Mouse (Mus musculus) MEL (cell line): ENCODE measurements around the gene Ndufa5. TPM values are rescaled to one million over a fixed set of nuclear protein-coding genes. Genes with fewer than 3 reads are reported as not detected.

Source experiments
- DNase-seq: peaks from one replicate; pipeline ENCODE4 v3.0.0; 2011; ENCODE audit warnings: low read depth, low spot score
- H3K27ac ChIP-seq: 2 replicates; pipeline ENCODE4 v1.5.1; 2012; ENCODE audit warnings: low read depth, mild to moderate bottlenecking, control low read depth, low read length, moderate library complexity; ENCODE audit not compliant: control insufficient read depth
- H3K27me3 ChIP-seq, 2 experiments: fragments of 150-350 bp in 1 of 2; sonication (generic) in 1 of 2; 2 replicates each; pipeline ENCODE4 v1.6.1; 2012; ENCODE audit warnings: low read length in 2 of 2, mild to moderate bottlenecking in 2 of 2, improper control_type of control experiment in 1 of 2, moderate library complexity in 1 of 2; ENCODE audit not compliant: insufficient read depth in 2 of 2, control insufficient read depth in 1 of 2
- H3K36me3 ChIP-seq, 2 experiments: 2 replicates each; pipeline ENCODE4 v1.6.1; 2012 to 2014; ENCODE audit warnings: low read length in 2 of 2, improper control_type of control experiment in 1 of 2, inconsistent platforms in 1 of 2, mild to moderate bottlenecking in 1 of 2; ENCODE audit not compliant: insufficient read depth in 2 of 2, control insufficient read depth in 1 of 2
- H3K4me1 ChIP-seq, 2 experiments: fragments of 150-350 bp in 1 of 2; sonication (generic) in 1 of 2; 2 replicates each; pipeline ENCODE4 v1.6.1; 2012; ENCODE audit warnings: low read length in 2 of 2, improper control_type of control experiment in 1 of 2, mild to moderate bottlenecking in 1 of 2; ENCODE audit not compliant: insufficient read depth in 2 of 2, control insufficient read depth in 1 of 2
- H3K4me3 ChIP-seq, 2 experiments: fragments of 150-350 bp in 1 of 2; sonication (generic) in 1 of 2; 2 replicates each; pipeline ENCODE4 v1.5.1; 2012; ENCODE audit warnings: low read depth in 2 of 2, low read length in 2 of 2, mild to moderate bottlenecking in 2 of 2, moderate library complexity in 2 of 2, control low read depth in 1 of 2, improper control_type of control experiment in 1 of 2; ENCODE audit not compliant: control insufficient read depth in 1 of 2, insufficient read depth in 1 of 2
- H3K79me2 ChIP-seq: 2 replicates; pipeline ENCODE4 v1.6.1; 2012; ENCODE audit warnings: mild to moderate bottlenecking, low read length, moderate library complexity; ENCODE audit not compliant: control insufficient read depth, poor library complexity, insufficient read depth
- H3K9ac ChIP-seq: 2 replicates; pipeline ENCODE4 v1.6.1; 2012; ENCODE audit warnings: low read depth, mild to moderate bottlenecking, control low read depth, low read length, moderate library complexity; ENCODE audit not compliant: control insufficient read depth, poor library complexity, severe bottlenecking
- H3K9me3 ChIP-seq: fragments of 150-350 bp; sonication (generic); replicated peaks from 2 replicates; pipeline ENCODE4 v1.6.1; 2012; ENCODE audit warnings: mild to moderate bottlenecking, low read length, improper control_type of control experiment, moderate library complexity; ENCODE audit not compliant: insufficient read depth
- BHLHE40 ChIP-seq: IDR thresholded peaks from 2 replicates; pipeline ENCODE4 v1.6.1; 2012; ENCODE audit warnings: low read depth, mild to moderate bottlenecking, inconsistent platforms, low read length, improper control_type of control experiment, borderline replicate concordance
- CTCF ChIP-seq, 3 experiments: IDR thresholded peaks in 2 of 3; conservative IDR thresholded peaks in 1 of 3; 2 replicates each; pipeline ENCODE4 v1.5.1; 2011 to 2012; ENCODE audit warnings: low read length in 3 of 3, low read depth in 2 of 3, mild to moderate bottlenecking in 2 of 3, improper control_type of control experiment in 1 of 3, inconsistent platforms in 1 of 3, mixed read lengths in 1 of 3, moderate library complexity in 1 of 3; ENCODE audit not compliant: control insufficient read depth in 1 of 3, insufficient read depth in 1 of 3, poor library complexity in 1 of 3, severe bottlenecking in 1 of 3
- EP300 ChIP-seq, 2 experiments: IDR thresholded peaks; 2 replicates each; pipeline ENCODE4 v1.6.1; 2011; ENCODE audit warnings: improper control_type of control experiment in 2 of 2, low read length in 2 of 2, low read depth in 1 of 2, mild to moderate bottlenecking in 1 of 2
- ETS1 ChIP-seq: IDR thresholded peaks from 2 replicates; pipeline ENCODE4 v1.6.1; 2012; ENCODE audit warnings: low read depth, mild to moderate bottlenecking, inconsistent platforms, low read length, improper control_type of control experiment, moderate library complexity
- HCFC1 ChIP-seq: IDR thresholded peaks from 2 replicates; pipeline ENCODE4 v1.6.1; 2012; ENCODE audit warnings: low read depth, mild to moderate bottlenecking, inconsistent platforms, low read length, improper control_type of control experiment, moderate library complexity
- JUND ChIP-seq: IDR thresholded peaks from 2 replicates; pipeline ENCODE4 v1.6.1; 2011; ENCODE audit warnings: low read depth, mild to moderate bottlenecking, improper control_type of control experiment, low read length
- KAT2A ChIP-seq: conservative IDR thresholded peaks from 2 replicates; pipeline ENCODE4 v1.6.1; 2012; ENCODE audit warnings: low read depth, low read length, improper control_type of control experiment, inconsistent platforms
- MAFK ChIP-seq: IDR thresholded peaks from 2 replicates; pipeline ENCODE4 v1.6.1; 2011; ENCODE audit warnings: low read depth, mild to moderate bottlenecking, low read length, improper control_type of control experiment, borderline replicate concordance
- MAX ChIP-seq: IDR thresholded peaks from 2 replicates; pipeline ENCODE4 v1.6.1; 2011; ENCODE audit warnings: low read length, improper control_type of control experiment
- MAZ ChIP-seq: IDR thresholded peaks from 2 replicates; pipeline ENCODE4 v1.6.1; 2012; ENCODE audit warnings: low read depth, mild to moderate bottlenecking, inconsistent platforms, low read length, improper control_type of control experiment
- MEF2A ChIP-seq: IDR thresholded peaks from 2 replicates; pipeline ENCODE4 v1.6.1; 2014; ENCODE audit warnings: low read depth, mild to moderate bottlenecking, inconsistent platforms, low read length, improper control_type of control experiment; ENCODE audit not compliant: poor library complexity, insufficient replicate concordance, severe bottlenecking; ENCODE audit errors: extremely low read depth
- NRF1 ChIP-seq: IDR thresholded peaks from 2 replicates; pipeline ENCODE4 v1.6.1; 2014; ENCODE audit warnings: low read depth, mild to moderate bottlenecking, inconsistent platforms, low read length, improper control_type of control experiment, moderate library complexity; ENCODE audit not compliant: poor library complexity, insufficient read depth, severe bottlenecking
- POLR2A ChIP-seq, 2 experiments: IDR thresholded peaks; 2 replicates each; pipeline ENCODE4 v1.6.1; 2011 to 2012; ENCODE audit warnings: low read length in 2 of 2, mild to moderate bottlenecking in 2 of 2, control low read depth in 1 of 2, improper control_type of control experiment in 1 of 2, low read depth in 1 of 2, moderate library complexity in 1 of 2; ENCODE audit not compliant: control insufficient read depth in 1 of 2, insufficient read depth in 1 of 2, poor library complexity in 1 of 2
- POLR2AphosphoS2 ChIP-seq: IDR thresholded peaks from 2 replicates; pipeline ENCODE4 v1.6.1; 2011; ENCODE audit warnings: low read length, improper control_type of control experiment
- RAD21 ChIP-seq: IDR thresholded peaks from 2 replicates; pipeline ENCODE4 v1.6.1; 2011; ENCODE audit warnings: mild to moderate bottlenecking, low read depth, low read length, improper control_type of control experiment
- TAL1 ChIP-seq: IDR thresholded peaks from 2 replicates; pipeline ENCODE4 v1.6.1; 2012; ENCODE audit warnings: mild to moderate bottlenecking, inconsistent platforms, low read length, moderate library complexity, mixed read lengths
- TCF12 ChIP-seq: IDR thresholded peaks from 2 replicates; pipeline ENCODE4 v1.6.1; 2014; ENCODE audit warnings: low read depth, mild to moderate bottlenecking, inconsistent platforms, low read length, improper control_type of control experiment, moderate library complexity
- USF2 ChIP-seq, 2 experiments: IDR thresholded peaks; 2 replicates each; pipeline ENCODE4 v1.6.1; 2011 to 2012; ENCODE audit warnings: improper control_type of control experiment in 2 of 2, low read length in 2 of 2, borderline replicate concordance in 1 of 2, inconsistent platforms in 1 of 2, low read depth in 1 of 2, mild to moderate bottlenecking in 1 of 2; ENCODE audit not compliant: insufficient read depth in 1 of 2
- polyA plus RNA-seq, 2 experiments: library from polyadenylated mRNA; stranded (reverse) in 1 of 2; unstranded in 1 of 2; fragments of >175 nt in 1 of 2; fragments of >200 nt in 1 of 2; gene quantifications; 2 replicates each; pipeline versions ENCODE4 v1.2.1 to v1.2.4; 2012; ENCODE audit warnings: low replicate concordance in 2 of 2, low read depth in 1 of 2; ENCODE audit not compliant: insufficient read length in 2 of 2, insufficient read depth in 1 of 2, missing spikeins in 1 of 2
- total RNA-seq: library from RNA; depleted of rRNA; stranded (reverse); fragments of 300-350 nt; gene quantifications from 2 replicates; pipeline ENCODE4 v1.2.3, GENCODE M21; 2012

Ndufa5 gene
- total and polyA plus RNA-seq, 3 experiments, result 225 to 235 TPM; not detected in 1

GRCm38 (mm10) chr6:24549801-24550200 lies 22.0 kb upstream of the Ndufa5 start:
- no peak overlapping the region for H3K4me3 ChIP-seq
- H3K27me3 ChIP-seq, result no peaks in the 10 kb centered on the region
- no peaks in the 10 kb centered on the region for H3K79me2 ChIP-seq
- H3K9ac ChIP-seq, result no peak overlapping the region
- no peaks in the 10 kb centered on the region for H3K9me3 ChIP-seq
- H3K27ac ChIP-seq, result no peak overlapping the region
- TF ChIP-seq BHLHE40 (no peak), TAL1 (no peak), TCF12 (no peak), POLR2AphosphoS2 (no peak), MAZ (no peak), POLR2A (IDR thresholded peaks at IDR 0.05; ENCODE audit: control insufficient read depth in 1 of 2, insufficient read depth in 1 of 2, low read depth in 1 of 2, low read length in 2 of 2, poor library complexity in 1 of 2) (no peak), RAD21 (no peak), MAFK (no peak), EP300 (IDR thresholded peaks at IDR 0.05; ENCODE audit: low read depth in 1 of 2, low read length in 2 of 2) (no peak)
- no peaks in the 10 kb centered on the region for H3K4me1 ChIP-seq
- H3K36me3 ChIP-seq, result no peaks in the 10 kb centered on the region
- DNase-seq, result no peak

- no peaks in the 10 kb centered on the region for H3K36me3 ChIP-seq
- no peak for TF ChIP-seq POLR2A (IDR thresholded peaks at IDR 0.05; ENCODE audit: control insufficient read depth in 1 of 2, insufficient read depth in 1 of 2, low read depth in 1 of 2, low read length in 2 of 2, poor library complexity in 1 of 2)
- TF ChIP-seq MEF2A, result no peak
- TF ChIP-seq JUND, result no peak
- no peak for TF ChIP-seq HCFC1
- TF ChIP-seq MAX, result no peak
- TF ChIP-seq KAT2A, result no peak
- TF ChIP-seq CTCF (IDR thresholded peaks at IDR 0.05 in 2 of 3, conservative IDR thresholded peaks at IDR 0.05 in 1 of 3; ENCODE audit: control insufficient read depth in 1 of 3, insufficient read depth in 1 of 3, low read depth in 2 of 3, low read length in 3 of 3, poor library complexity in 1 of 3, severe bottlenecking in 1 of 3), result no peak
- TF ChIP-seq USF2 (IDR thresholded peaks at IDR 0.05; ENCODE audit: borderline replicate concordance in 1 of 2, insufficient read depth in 1 of 2, low read depth in 1 of 2, low read length in 2 of 2), result no peak
- TF ChIP-seq NRF1, result no peak
- no peak for TF ChIP-seq ETS1
- H3K9ac ChIP-seq, result no peak overlapping the region
- H3K4me3 ChIP-seq, result no peak overlapping the region
- DNase-seq, result peak; percentile 9
- H3K9me3 ChIP-seq, result no peaks in the 10 kb centered on the region
- no peaks in the 10 kb centered on the region for H3K4me1 ChIP-seq
- H3K27me3 ChIP-seq, result no peaks in the 10 kb centered on the region; a peak in 2 of 4 replicates
- no peak overlapping the region for H3K27ac ChIP-seq
- no peaks in the 10 kb centered on the region for H3K79me2 ChIP-seq
Observed at GRCm38 (mm10) chr6:24546716-24547420, 19.1 kb upstream of the Ndufa5 start.
